Mouse (Mus musculus) gonadal fat pad, adult 2 months (tissue): ENCODE results near the gene Gm6890. TPM values are rescaled to one million over a fixed set of nuclear protein-coding genes. Genes with fewer than 3 reads are reported as not detected.
"Not testable (repeated sequence)": the region's sequence is repeated elsewhere in the genome, so short reads cannot be mapped to it uniquely, and the experiment has no call there.

ENCODE experiments used
- DNase-seq: peaks from one replicate; pipeline ENCODE4 v3.0.0-alpha.2; 2012; ENCODE audit warnings: low read depth
- polyA plus RNA-seq: library from polyadenylated mRNA; depleted of rRNA; stranded (reverse); fragments of >200 nt; gene quantifications from 2 replicates; pipeline ENCODE4 v1.2.3, GENCODE M21; 2012; rRNA removed

The Gm6890 gene
- polyA plus RNA-seq = not detected in 2 replicates

DNA sequence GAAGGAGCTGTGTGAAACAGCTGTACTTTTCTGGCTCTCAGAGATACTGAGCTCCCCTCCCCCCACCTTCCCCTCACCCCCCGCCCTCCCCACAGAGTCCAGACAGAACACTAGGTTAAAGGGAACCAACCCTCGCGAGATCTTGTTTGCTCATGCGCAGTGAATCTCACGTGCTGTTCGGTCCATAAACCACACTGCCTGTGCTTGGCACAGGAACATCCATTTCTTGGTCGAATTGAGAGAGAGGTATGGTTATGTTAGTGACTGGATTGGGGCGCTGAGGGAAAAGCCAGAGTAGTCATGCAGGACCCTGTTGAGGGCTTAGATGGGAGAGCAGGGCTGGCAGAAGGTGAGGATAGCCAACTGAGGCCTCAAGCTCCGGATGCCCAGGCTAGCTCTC, at the start of gene Gm6890:
Gene Gm6890, plus strand, starts transcription at position 301 of the 400 bp plus-strand sequence.
- DNase-seq = not testable (repeated sequence)

DNA sequence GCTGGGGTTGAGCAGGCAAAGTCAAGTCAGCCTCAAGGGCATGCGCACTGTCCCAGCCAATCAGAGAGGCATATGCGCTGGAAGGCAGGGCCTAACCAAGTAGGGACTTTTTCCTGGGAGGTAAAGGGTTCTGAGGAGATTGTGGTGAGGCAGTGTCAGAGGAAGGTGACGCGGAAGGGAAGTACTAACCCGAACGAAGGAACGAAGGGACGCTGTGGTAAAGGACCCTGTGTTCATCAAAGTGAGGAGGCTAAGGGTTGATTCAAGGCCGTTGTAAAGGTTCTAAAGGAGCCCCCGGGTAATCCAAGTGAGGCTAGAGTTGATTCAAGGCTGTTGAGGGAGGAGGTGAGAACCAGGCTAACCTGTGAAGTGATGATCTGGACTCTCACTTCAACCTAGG, 14.5 kb upstream of the Gm6890 start:
- DNase-seq = not testable (repeated sequence)

DNA sequence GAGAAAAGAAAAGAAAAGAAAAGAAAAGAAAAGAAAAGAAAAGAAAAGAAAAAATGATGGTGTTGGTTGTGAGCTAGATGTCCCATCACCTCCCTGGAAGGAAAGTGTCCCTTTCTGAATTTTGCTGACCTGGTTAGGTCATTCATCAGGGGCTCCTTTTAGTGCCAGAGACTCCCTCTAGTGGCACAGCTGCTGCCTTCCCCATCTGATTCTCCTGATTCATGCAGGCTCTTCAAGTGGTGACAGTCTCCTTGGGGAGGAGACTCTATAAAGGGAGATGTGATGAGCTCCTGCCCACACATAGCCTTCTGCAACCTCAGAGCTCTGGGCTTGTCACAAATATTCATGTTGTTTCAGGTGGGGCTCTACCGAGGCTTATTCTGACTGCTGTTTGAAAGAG, 30.0 kb downstream of the Gm6890 start:
- not testable (repeated sequence) for DNase-seq

Other genes starting within 250 kb of the Gm6890 start
- not detected in 2 replicates for gene Olfr1326-ps1, start 166.0 kb upstream of the Gm6890 start, polyA plus RNA-seq
- gene Olfr1325, start 148.2 kb upstream of the Gm6890 start, polyA plus RNA-seq = not detected in 2 replicates
- gene Gm5640, start 95.3 kb upstream of the Gm6890 start, polyA plus RNA-seq = 0.27 and 0.60 TPM in 2 replicates
- 0.27 and 0.31 TPM in 2 replicates for gene Gm5936, start 96.3 kb downstream of the Gm6890 start, polyA plus RNA-seq